Mouse (Mus musculus): ENCODE results near the gene Tmigd3.

- TF ChIP-seq CTCF (IDR thresholded peaks at IDR 0.05; ENCODE audit: low read depth) (no peak), EP300 (optimal IDR thresholded peaks at IDR 0.05) (no peak)
Observed at GRCm38 (mm10) chr3:105836883-105837282, 33.8 kb upstream of the Tmigd3 start.
